Mouse (Mus musculus) lung, adult 2 months (tissue): ENCODE results near the gene Eml3.

ENCODE experiments used
- CTCF ChIP-seq: fragments of 200-500 bp; IDR thresholded peaks from 2 replicates; pipeline ENCODE4 v1.5.1; 2011; ENCODE audit warnings: mild to moderate bottlenecking, low read length, control low read depth; ENCODE audit not compliant: insufficient read depth
- POLR2A ChIP-seq: fragments of 200-500 bp; IDR thresholded peaks from 2 replicates; pipeline ENCODE4 v1.6.1; 2011; ENCODE audit warnings: low read depth, mild to moderate bottlenecking, control low read depth, low read length, borderline replicate concordance; ENCODE audit errors: extremely low read depth

DNA sequence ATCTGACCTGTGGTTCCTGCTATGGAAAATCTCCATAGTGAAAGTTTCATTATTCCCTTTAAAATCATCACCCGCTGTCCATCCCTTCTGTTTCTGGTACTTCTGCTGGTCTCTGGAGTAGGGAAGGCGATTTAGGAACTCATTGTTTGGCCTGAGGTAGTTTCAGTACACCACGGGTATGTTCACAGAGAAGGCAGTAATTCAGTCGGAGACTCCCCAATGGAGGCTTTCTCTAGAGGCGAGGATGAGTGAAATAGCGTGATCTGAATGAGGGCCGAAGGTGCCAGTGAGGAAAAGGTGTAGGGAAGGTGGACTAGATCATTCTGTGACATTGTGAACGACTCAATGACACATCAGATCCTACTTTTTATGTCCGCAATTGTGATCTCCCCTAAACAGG, 24.8 kb downstream of the Eml3 start:
- TF ChIP-seq CTCF (no peak), POLR2A (no peak)
